In the genomic region with DNA sequence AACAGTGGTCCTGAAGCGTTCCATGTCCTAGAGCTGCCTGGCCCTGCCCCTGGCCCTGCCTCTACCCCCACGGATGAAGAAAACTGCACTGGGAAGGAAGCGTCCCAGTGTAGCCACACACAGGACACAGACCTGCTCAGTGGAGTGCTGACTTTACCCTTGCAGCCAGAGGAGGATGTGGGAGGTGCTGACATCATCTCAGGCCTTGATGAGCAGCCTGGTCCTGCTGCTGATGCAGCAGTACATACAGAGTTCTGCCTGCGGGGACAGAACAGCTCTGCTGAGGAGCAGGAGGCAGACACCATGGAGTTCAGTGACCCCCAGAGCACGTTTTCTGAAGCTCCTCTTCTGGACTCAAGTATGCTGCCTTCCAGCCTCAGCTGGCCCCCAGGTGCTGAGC, we compare ENCODE assay signal across 15 mouse cellular contexts. TPM values are rescaled to one million over a fixed set of nuclear protein-coding genes. Genes with fewer than 3 reads are reported as not detected.
DNase-seq lines count a peak whose midpoint lies in the region; ATAC-seq and TF ChIP-seq lines count a peak whose summit lies in the region.
"Had no signal": no experiment of that assay in that cellular context is flagged by ENCODE, and none has a peak within 500 bp of the region (broad histone marks: within the 10 kb centered on the region; RNA-seq: fewer than 3 reads in every experiment).

No protein-coding gene starts in this region.

- 80% methylated on average over 5 of the region's 5 CpGs for WGBS in small intestine, adult 2 months

- H3K27ac ChIP-seq in small intestine, adult 2 months (ENCODE audit: insufficient read depth, low read depth, low read length): peak overlapping the region; percentile 39
- H3K27ac ChIP-seq: forebrain, embryonic 10.5 days; heart, embryonic 15.5 days; lung, embryonic 15.5 days; midbrain, embryonic 15.5 days had no signal

- peak; percentile 23 for DNase-seq in CD4-positive, CD25-positive, alpha-beta regulatory T cell, adult 2 months (ENCODE audit: low read depth, low spot score)
- peak; percentile 22 for DNase-seq in layer of hippocampus, adult 11-12 months (ENCODE audit: low spot score)
- no peak for DNase-seq in layer of hippocampus, adult 8-10 months (ENCODE audit: low spot score in 2 of 2)
- peak; percentile 67 for DNase-seq in right cerebral cortex, adult 18-20 months
- DNase-seq in right cerebral cortex, postnatal 14 days: no peak
- DNase-seq in lung, postnatal 14 days: no peak
- DNase-seq: cerebellum, adult 8-10 months; thymus, postnatal 14 days had no signal

- no peaks in the 10 kb centered on the region for H3K4me1 ChIP-seq in small intestine, adult 2 months (ENCODE audit: control insufficient read depth, insufficient read depth, insufficient read length, low read length)
- H3K4me1 ChIP-seq: heart, embryonic 15.5 days; lung, embryonic 15.5 days; midbrain, embryonic 15.5 days had no signal

- H3K4me3 ChIP-seq in small intestine, adult 2 months (ENCODE audit: low read depth, low read length): no peak overlapping the region
- H3K4me3 ChIP-seq: forebrain, embryonic 10.5 days; heart, embryonic 15.5 days; lung, embryonic 15.5 days; midbrain, embryonic 15.5 days had no signal

- H3K36me3 ChIP-seq in small intestine, adult 2 months (ENCODE audit: control insufficient read depth, insufficient read depth, low read length): peaks cover 20% of the 10 kb centered on the region

- no peaks in the 10 kb centered on the region for H3K27me3 ChIP-seq in small intestine, adult 2 months (ENCODE audit: control insufficient read depth, insufficient read depth, low read length)
- H3K27me3 ChIP-seq: heart, embryonic 15.5 days; lung, embryonic 15.5 days; midbrain, embryonic 15.5 days had no signal

- no peak for TF ChIP-seq POLR2A in small intestine, adult 2 months (IDR thresholded peaks at IDR 0.05; ENCODE audit: low read depth, low read length)

- no peak for ATAC-seq in CD4-positive, CD25-positive, alpha-beta regulatory T cell, adult 4 months
- ATAC-seq: intestine, embryonic 16.5 days; midbrain, embryonic 15.5 days had no signal

- no peak for TF ChIP-seq CTCF in small intestine, adult 2 months (IDR thresholded peaks at IDR 0.05; ENCODE audit: extremely low read depth, insufficient read length, insufficient replicate concordance, low read depth, low read length)

RNA-seq across cellular contexts. Expression of a gene that starts 43.8 kb away (rescaled TPM):
- polyA plus RNA-seq in CD4-positive, CD25-positive, alpha-beta regulatory T cell, adult 4 months (2017; shearing (Covaris generic)): 1 to 10 TPM; 1.3 to 1.6 TPM
- total RNA-seq in layer of hippocampus, adult 8-10 months (2022): 10 to 100 TPM; 40.1 to 46.1 (median 44.4) TPM
- polyA plus RNA-seq in small intestine, adult 2 months (2012; rRNA removed): 2.2 and 2.5 TPM in 2 replicates

RNA-seq across cellular contexts. Expression of a gene that starts 43.9 kb away (rescaled TPM):
- 10 to 100 TPM; 37.3 to 44.2 TPM for polyA plus RNA-seq in CD4-positive, CD25-positive, alpha-beta regulatory T cell, adult 4 months (2017; shearing (Covaris generic))
- 10 to 100 TPM; 47.1 to 66.8 (median 55.9) TPM for total RNA-seq in layer of hippocampus, adult 8-10 months (2022)
- polyA plus RNA-seq in small intestine, adult 2 months (2012; rRNA removed): 19.4 and 20.4 TPM in 2 replicates

RNA-seq across cellular contexts. Expression of a gene that starts 46.0 kb away (rescaled TPM):
- polyA plus RNA-seq in CD4-positive, CD25-positive, alpha-beta regulatory T cell, adult 4 months (2017; shearing (Covaris generic)): 1 to 10 TPM in 1 of 2 experiments, under 1 TPM in 1; 0.32 to 1.2 TPM
- total RNA-seq in layer of hippocampus, adult 8-10 months (2022): 10 to 100 TPM; 12.5 to 14.0 (median 12.8) TPM
- polyA plus RNA-seq in small intestine, adult 2 months (2012; rRNA removed): 174 and 206 TPM in 2 replicates

Comparison
In these comparisons a context has a peak if more than half of its experiments do, and no peak if none do; other contexts are left out.
1. DNase-seq: peak in CD4-positive, CD25-positive, alpha-beta regulatory T cell, adult 2 months (single experiment), layer of hippocampus, adult 11-12 months (single experiment) and right cerebral cortex, adult 18-20 months (single experiment); none in layer of hippocampus, adult 8-10 months (0 of 2), right cerebral cortex, postnatal 14 days (single experiment) and lung, postnatal 14 days (single experiment).
2. RNA of a gene that starts 46.0 kb away (polyA plus RNA-seq): 174 to 206 TPM in small intestine, adult 2 months; 0.32 to 1.2 TPM in CD4-positive, CD25-positive, alpha-beta regulatory T cell, adult 4 months; every median in the first group is over 10 times any median in the second.